Mouse (Mus musculus) hindbrain, embryonic 10.5 days (tissue): ENCODE measurements at regions not wholly inside any gene's neighbourhood (a gene's known extent, or its start where the extent isn't known, plus 50 kb on each side); places are given as distances from the start of the nearest gene placed in this dataset.
A peak's percentile ranks its signal among the peaks of the same experiment; 100 is the strongest.

Experiments
- DNase-seq: peaks from one replicate; pipeline ENCODE4 v3.0.0-alpha.2; 2017; ENCODE audit warnings: low spot score
- H3K27ac ChIP-seq: fragments of 300-500 bp; sonication (generic); 2 replicates; pipeline ENCODE4 v1.5.1; 2016; ENCODE audit warnings: mild to moderate bottlenecking, moderate library complexity
- H3K27me3 ChIP-seq: fragments of 300-500 bp; sonication (generic); 2 replicates; pipeline ENCODE4 v1.6.1; 2016; ENCODE audit warnings: mild to moderate bottlenecking; ENCODE audit not compliant: poor library complexity, insufficient read depth, severe bottlenecking
- H3K36me3 ChIP-seq: fragments of 300-500 bp; sonication (generic); 2 replicates; pipeline ENCODE4 v1.6.1; 2016; ENCODE audit warnings: mild to moderate bottlenecking, moderate library complexity
- H3K4me1 ChIP-seq: fragments of 300-500 bp; sonication (generic); replicated peaks from 2 replicates; pipeline ENCODE4 v1.6.1; 2016; ENCODE audit warnings: mild to moderate bottlenecking
- H3K4me3 ChIP-seq: fragments of 300-500 bp; sonication (generic); 2 replicates; pipeline ENCODE4 v1.5.1; 2016; ENCODE audit warnings: mild to moderate bottlenecking, moderate library complexity
- H3K9me3 ChIP-seq: fragments of 300-500 bp; sonication (generic); 2 replicates; pipeline ENCODE4 v1.6.1; 2016; ENCODE audit warnings: mild to moderate bottlenecking, moderate library complexity
- WGBS: fragments of 180-500 bp; shearing (Covaris S2); methylation state at CpG from one replicate; pipeline ENCODE4 v1.1.7; 2016; 5-methylcytosine and 5-hydroxymethylcytosine counted together

DNA sequence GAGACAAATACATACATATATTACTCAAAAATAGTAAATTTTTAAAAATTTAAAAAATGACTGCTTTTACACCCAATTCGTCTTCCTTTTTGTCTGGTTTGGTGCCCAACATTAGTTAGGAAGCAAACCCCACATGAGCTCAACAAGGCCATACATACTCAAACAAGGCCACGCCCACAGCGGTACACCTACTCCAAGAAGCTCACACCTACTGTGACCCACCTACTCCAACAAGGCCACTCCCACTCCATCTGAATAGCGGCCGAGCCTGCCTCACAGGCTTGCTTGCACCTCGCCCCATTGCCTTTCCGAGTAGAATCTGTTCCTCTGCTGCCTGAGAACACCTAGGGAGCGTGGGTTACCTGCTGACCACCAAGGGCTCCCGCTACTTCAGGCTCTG, 66.4 kb upstream of the Unc5a start:
- no peaks in the 10 kb centered on the region for H3K36me3 ChIP-seq
- H3K4me3 ChIP-seq = no peak overlapping the region
- H3K27ac ChIP-seq = no peak overlapping the region
- WGBS = 59% methylated on average over 9 of the region's 9 CpGs
- H3K4me1 ChIP-seq = peaks cover 43% of the 10 kb centered on the region
- peaks cover 27% of the 10 kb centered on the region for H3K27me3 ChIP-seq
- H3K9me3 ChIP-seq = no peaks in the 10 kb centered on the region
- DNase-seq = no peak

DNA sequence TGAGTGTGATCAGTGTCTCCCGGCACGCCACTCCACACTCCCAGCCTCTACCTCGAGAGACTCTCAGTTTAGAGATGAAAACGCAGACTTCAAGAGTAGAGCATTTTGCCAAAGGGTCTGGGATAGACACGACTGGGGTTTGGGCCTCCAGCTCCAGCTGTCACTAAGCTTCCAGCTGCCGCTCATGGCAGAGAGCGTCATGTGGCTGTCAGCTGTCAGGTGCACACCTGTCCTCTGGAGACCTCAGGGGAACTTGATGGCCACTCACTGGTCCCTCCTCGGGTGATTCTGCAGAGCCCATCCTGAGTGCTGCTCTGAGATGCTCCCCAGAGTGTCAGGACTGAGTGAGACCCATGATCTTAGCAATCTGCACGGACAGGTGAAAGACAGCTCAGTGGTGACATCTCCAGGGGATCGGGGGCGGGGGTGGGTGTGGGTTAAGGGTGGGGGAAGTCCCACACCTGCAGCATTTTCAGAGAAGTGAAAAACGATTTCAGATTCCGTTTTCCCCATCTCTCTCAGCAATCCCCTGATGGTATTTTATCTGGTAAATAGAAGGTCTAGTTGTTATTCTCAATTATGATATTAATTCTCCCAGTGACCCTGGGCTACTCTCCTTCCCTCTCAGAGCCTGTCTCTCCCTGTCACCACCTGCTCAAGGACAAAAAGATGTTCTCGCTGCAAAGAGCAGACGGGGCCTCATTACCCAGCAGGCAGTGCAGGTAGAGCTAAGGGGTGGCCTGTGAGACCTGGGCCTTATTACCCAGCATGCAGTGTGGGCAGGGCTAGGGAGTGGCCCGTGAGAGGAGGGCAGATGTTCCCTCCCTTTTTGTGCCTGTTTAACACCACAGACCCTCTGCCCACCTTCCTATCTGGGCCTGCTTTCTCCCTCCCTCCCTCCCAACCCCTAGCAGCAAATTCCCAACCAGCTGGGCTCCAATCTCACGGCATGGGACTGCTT, 65.2 kb upstream of the Unc5a start:
- 62% methylated on average over 17 of the region's 17 CpGs for WGBS
- H3K4me3 ChIP-seq = no peak overlapping the region
- peaks cover 29% of the 10 kb centered on the region for H3K27me3 ChIP-seq
- DNase-seq = no peak
- H3K9me3 ChIP-seq = no peaks in the 10 kb centered on the region
- H3K27ac ChIP-seq = peak overlapping the region; percentile 50
- no peaks in the 10 kb centered on the region for H3K36me3 ChIP-seq
- peaks cover 52% of the 10 kb centered on the region for H3K4me1 ChIP-seq

DNA sequence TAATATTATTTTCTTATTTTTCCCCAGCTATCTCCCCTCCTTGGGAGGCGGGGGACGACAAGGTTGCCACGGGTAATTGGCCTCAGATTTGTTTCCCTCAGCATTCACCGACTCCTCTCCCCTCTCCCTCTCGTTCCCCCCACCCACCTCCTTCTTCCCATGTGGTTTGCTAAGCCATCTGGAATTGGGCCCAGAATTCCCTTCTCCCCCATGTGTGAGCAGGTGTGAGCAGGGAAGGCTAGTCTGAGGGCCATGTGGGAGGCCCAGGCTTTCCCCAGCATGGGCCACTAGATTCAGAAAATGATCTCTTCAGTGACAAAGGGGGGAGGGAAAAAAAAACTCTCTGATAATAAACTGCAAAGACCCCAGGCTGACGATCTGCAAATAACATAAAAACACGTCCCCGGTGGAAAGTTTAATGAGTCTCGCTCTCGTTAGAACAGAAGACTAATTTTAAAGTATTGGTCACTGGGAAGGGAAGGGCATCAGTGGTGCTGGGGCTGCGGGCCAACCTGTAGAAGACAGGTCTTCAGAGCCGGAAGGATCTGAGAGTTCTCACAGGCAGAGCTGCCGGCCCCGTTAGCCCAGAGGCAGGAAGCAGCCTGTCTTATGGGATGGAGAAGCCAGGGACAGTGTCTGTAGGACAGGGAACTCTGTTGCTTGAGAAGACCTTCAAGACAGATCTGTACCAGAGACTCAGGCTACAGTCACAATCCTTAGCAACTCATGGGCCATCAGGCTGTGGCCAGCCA, 64.3 kb upstream of the Unc5a start:
- no peak overlapping the region for H3K4me3 ChIP-seq
- no peaks in the 10 kb centered on the region for H3K9me3 ChIP-seq
- WGBS = 66% methylated on average over 14 of the region's 14 CpGs
- no peak for DNase-seq
- H3K27ac ChIP-seq = peak overlapping the region; percentile 50
- H3K36me3 ChIP-seq = no peaks in the 10 kb centered on the region
- H3K27me3 ChIP-seq = peaks cover 31% of the 10 kb centered on the region
- H3K4me1 ChIP-seq = peaks cover 52% of the 10 kb centered on the region

DNA sequence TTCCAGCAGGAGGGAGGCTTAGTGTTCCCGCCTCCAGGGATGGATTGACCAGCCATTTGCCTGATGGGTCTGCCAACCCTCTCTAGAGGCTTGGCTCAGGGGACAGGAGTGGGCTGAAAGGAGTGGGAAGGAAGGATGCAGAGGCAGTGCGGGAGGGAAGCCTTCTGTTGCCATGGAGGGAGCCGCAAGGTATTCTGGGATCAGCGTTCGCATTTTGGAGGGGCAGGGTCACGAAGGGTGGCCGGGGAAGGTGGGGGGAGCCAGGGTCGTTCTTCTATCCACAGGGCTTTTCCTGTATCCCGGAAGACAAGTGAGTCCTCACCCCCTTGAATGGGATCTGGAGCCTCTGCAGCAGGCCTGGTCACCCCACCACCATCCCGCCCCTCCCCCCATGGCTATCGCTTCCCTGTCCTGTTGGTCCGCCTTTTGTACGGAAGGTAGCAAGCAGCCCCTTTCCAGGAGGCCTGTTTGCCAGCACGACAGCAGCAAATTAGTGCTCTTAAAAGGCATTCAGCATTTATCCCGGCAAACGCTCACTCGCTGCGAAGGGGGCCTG, 61.8 kb upstream of the Unc5a start:
- H3K27ac ChIP-seq = peak overlapping the region; percentile 84
- peak; percentile 46 for DNase-seq
- H3K36me3 ChIP-seq = no peaks in the 10 kb centered on the region
- no peaks in the 10 kb centered on the region for H3K9me3 ChIP-seq
- H3K4me1 ChIP-seq = peaks cover 56% of the 10 kb centered on the region
- peak overlapping the region; percentile 50 for H3K4me3 ChIP-seq
- peaks cover 39% of the 10 kb centered on the region for H3K27me3 ChIP-seq
- WGBS = 9% methylated on average over 18 of the region's 18 CpGs

DNA sequence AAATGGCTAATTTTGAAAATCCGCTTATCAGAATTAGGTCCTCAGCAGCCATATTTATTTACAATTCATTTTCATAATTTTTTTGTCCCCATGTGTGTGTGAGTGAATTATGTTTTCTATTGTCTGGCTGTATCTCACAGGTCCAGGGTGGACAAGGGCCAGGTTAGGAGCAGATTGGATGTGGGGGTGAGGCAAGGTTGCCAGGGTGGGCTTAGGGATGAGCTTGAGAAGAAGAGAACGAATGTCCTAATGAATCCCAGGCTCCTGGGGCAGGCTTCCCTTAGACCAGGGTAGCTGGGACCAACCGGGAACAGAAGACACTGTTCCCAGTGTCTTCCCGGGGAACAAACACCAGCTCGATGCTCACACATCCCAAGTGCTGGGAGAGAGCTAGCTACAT, 61.2 kb upstream of the Unc5a start:
- Histone ChIP-seq H3K4me3 (peak overlapping the region; percentile 50), H3K27me3 (peaks cover 40% of the 10 kb centered on the region), H3K36me3 (no peaks in the 10 kb centered on the region), H3K9me3 (no peaks in the 10 kb centered on the region), H3K27ac (peak overlapping the region; percentile 84), H3K4me1 (peaks cover 58% of the 10 kb centered on the region)
- 51% methylated on average over 5 of the region's 5 CpGs for WGBS
- DNase-seq = no peak

DNA sequence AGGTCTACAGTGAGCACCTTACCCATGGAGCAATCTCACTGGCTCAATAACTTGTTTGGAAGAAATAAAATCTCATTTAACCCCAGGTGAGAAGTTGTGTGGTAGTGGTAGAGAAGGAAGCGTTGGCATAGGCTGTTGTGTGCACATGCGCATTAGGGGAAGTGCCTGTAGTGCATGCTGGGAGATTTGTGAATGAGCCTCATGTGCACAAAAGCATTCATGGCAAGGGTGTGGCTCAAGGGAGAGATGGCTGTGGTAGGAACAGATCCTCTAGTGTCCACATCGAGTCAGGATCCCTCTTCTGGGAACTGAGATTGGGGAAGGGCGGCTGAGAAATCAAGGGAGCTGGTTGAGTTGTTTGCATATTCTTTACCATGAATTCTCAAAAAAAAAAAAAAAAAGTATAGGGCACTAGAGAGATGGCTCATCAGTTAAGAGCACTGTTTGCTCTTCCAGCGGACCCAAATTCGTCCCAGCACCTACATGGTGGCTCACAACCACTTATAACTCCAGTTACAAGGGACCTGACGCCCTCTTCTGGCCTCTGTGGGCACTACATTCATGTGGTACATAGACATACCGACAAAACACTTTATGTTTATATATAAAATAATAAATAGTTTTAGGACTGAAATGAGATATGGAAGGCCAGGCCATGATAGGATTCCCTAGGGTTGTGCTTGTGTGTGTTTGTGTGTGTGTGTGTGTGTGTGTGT, 59.4 kb upstream of the Unc5a start:
- Histone ChIP-seq H3K4me1 (peaks cover 50% of the 10 kb centered on the region), H3K9me3 (no peaks in the 10 kb centered on the region), H3K27ac (no peak overlapping the region), H3K36me3 (no peaks in the 10 kb centered on the region), H3K4me3 (no peak overlapping the region), H3K27me3 (peaks cover 46% of the 10 kb centered on the region)
- DNase-seq = no peak
- WGBS = 81% methylated on average over 8 of the region's 8 CpGs

DNA sequence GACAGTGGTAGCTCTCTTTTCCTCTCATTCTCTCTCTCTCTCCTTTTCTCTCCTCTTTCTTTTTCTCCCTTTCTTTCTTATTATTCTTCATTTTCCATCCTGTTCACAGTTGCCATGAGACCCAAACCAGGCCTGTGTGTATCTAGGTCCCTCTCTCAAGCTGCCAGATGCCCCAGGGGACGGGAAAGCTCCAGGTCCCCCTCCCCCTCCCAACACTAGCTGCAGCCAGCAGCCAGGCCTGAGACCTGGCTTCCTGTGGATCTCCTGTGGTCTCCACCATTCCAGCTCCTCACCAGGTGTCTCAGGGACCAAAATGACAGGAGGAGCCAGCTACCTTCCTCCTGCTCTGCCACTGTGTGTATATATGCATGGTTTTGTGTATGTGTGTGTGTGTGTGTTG, 56.6 kb upstream of the Unc5a start:
- DNase-seq = no peak
- no peaks in the 10 kb centered on the region for H3K9me3 ChIP-seq
- no peak overlapping the region for H3K4me3 ChIP-seq
- peaks cover 32% of the 10 kb centered on the region for H3K4me1 ChIP-seq
- H3K36me3 ChIP-seq = no peaks in the 10 kb centered on the region
- WGBS = 27% methylated on average over 1 of the region's 1 CpGs
- H3K27me3 ChIP-seq = peaks cover 43% of the 10 kb centered on the region
- no peak overlapping the region for H3K27ac ChIP-seq

DNA sequence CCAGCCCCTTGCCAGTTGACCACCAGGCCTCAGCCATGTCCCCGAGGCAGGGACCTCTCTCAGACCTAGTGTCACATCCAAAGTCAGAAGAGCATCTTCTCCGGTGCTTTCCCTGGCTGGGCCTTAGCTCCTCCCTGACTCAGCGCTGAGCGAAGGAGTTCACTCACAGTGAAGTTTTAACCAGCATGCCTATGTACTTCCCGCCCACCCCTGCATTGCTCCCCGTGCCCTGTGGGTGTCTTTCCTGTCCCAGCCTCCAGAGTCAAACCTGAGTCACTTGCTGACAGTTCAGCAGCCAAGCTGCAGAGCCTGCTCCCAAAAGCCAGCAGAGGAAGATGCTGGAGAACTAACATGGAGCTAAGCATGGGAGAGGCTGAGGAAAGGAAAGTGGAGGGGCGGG, 55.6 kb upstream of the Unc5a start:
- Histone ChIP-seq H3K4me3 (no peak overlapping the region), H3K27ac (no peak overlapping the region), H3K9me3 (no peaks in the 10 kb centered on the region), H3K4me1 (peaks cover 22% of the 10 kb centered on the region), H3K27me3 (peaks cover 49% of the 10 kb centered on the region), H3K36me3 (no peaks in the 10 kb centered on the region)
- DNase-seq = no peak
- WGBS = 29% methylated on average over 7 of the region's 7 CpGs

DNA sequence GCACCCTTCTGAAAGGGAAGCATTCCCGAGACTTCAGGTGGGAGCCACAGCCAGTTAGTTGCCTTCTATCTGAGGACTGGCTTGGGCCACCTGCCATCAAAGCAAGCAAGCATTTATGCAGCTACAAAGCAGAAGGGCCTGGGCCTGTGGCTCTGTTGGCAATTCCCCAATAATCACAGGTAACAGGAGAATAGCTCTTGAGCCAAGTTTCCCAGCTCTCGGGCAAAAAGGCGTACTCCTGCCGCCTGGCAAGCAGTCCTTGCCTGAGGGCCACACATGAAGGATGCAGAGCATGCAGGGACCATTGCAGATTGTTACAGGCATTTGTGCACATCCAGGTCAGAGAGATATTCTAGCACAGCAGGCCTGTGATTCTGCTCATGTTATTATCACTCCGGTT, 53.2 kb upstream of the Unc5a start:
- DNase-seq = no peak
- Histone ChIP-seq H3K4me3 (no peak overlapping the region), H3K27me3 (peaks cover 43% of the 10 kb centered on the region), H3K9me3 (no peaks in the 10 kb centered on the region), H3K27ac (no peak overlapping the region), H3K36me3 (no peaks in the 10 kb centered on the region), H3K4me1 (peaks cover 22% of the 10 kb centered on the region)
- 78% methylated on average over 5 of the region's 5 CpGs for WGBS
